Mouse (Mus musculus) spleen, adult 10 weeks (tissue): ENCODE results near the gene Txndc15. TPM values are rescaled to one million over a fixed set of nuclear protein-coding genes. Genes with fewer than 3 reads are reported as not detected.

Experiments used
- polyA plus RNA-seq: library from polyadenylated mRNA; stranded (reverse); fragments of 350-450 nt; fragmentation: Illumina TruSeq; extraction: RNeasy Lipid Tissue Mini Kit (QIAGEN cat#74804); gene quantifications from one replicate; pipeline ENCODE4 v1.2.3, GENCODE M21; 2015; ENCODE audit warnings: low replicate concordance; ENCODE audit not compliant: insufficient read depth

The Txndc15 gene
- 47.8 TPM for polyA plus RNA-seq

GRCm38 (mm10) chr13:55714501-55715166 is at the start of gene Txndc15:
Gene Txndc15 (plus strand): TSS chr13:55714650.

GRCm38 (mm10) chr13:55692535-55693242 is 21.8 kb upstream of the Txndc15 start, which contains the start of gene B230219D22Rik:
Gene B230219D22Rik (plus strand): TSS chr13:55693124.

GRCm38 (mm10) chr13:55727120-55727838 is 12.8 kb downstream of the Txndc15 start, which contains the start of gene Pcbd2:
Gene Pcbd2 (plus strand): TSS chr13:55727368.

Other genes with a start within 250 kb of the Txndc15 start
- gene Dbn1, start 226.5 kb upstream of the Txndc15 start, polyA plus RNA-seq: 4.8 TPM
- gene Pdlim7, start 201.0 kb upstream of the Txndc15 start, polyA plus RNA-seq: 7.7 TPM
- gene Dok3, start 185.4 kb upstream of the Txndc15 start, polyA plus RNA-seq: 51.4 TPM
- 33.1 TPM for gene Ddx41, start 178.0 kb upstream of the Txndc15 start, polyA plus RNA-seq
- 63.6 TPM for gene Fam193b, start 143.5 kb upstream of the Txndc15 start, polyA plus RNA-seq
- gene Tmed9, start 140.9 kb upstream of the Txndc15 start, polyA plus RNA-seq: 85.5 TPM
- 15.3 TPM for gene B4galt7, start 114.8 kb upstream of the Txndc15 start, polyA plus RNA-seq
- gene Caml, start 91.6 kb upstream of the Txndc15 start, polyA plus RNA-seq: 43.9 TPM
- gene Ddx46, start 79.6 kb upstream of the Txndc15 start, polyA plus RNA-seq: 126 TPM
- 88.3 TPM for gene B230219D22Rik, start 21.5 kb upstream of the Txndc15 start, polyA plus RNA-seq
- gene Pcbd2, start 12.7 kb downstream of the Txndc15 start, polyA plus RNA-seq: 37.6 TPM
- not detected for gene Catsper3, start 69.9 kb downstream of the Txndc15 start, polyA plus RNA-seq
- not detected for gene Pitx1, start 121.5 kb downstream of the Txndc15 start, polyA plus RNA-seq